Mouse (Mus musculus): Measurements from ENCODE around the gene Gm28042.

Gm28042 gene

GRCm38 (mm10) chr2:120060651-120061050, 33.4 kb downstream of the Gm28042 start:
- DNase-seq: no peak

GRCm38 (mm10) chr2:120062248-120062647, 35.0 kb downstream of the Gm28042 start:
- DNase-seq: no peak

GRCm38 (mm10) chr2:120064639-120065038, 37.3 kb downstream of the Gm28042 start:
- no peak for DNase-seq

GRCm38 (mm10) chr2:120065243-120065642, 38.0 kb downstream of the Gm28042 start:
- no peak for DNase-seq

GRCm38 (mm10) chr2:120066224-120066623, 38.9 kb downstream of the Gm28042 start:
- DNase-seq: no peak

- peak; percentile 25 for DNase-seq
These were observed 41.5 kb downstream of the Gm28042 start for GRCm38 (mm10) chr2:120068555-120069465.

GRCm38 (mm10) chr2:120069466-120069990, 42.2 kb downstream of the Gm28042 start:
- DNase-seq: no peak

- DNase-seq: no peak
These were observed 46.8 kb downstream of the Gm28042 start for GRCm38 (mm10) chr2:120074096-120074495.

GRCm38 (mm10) chr2:120076076-120076705, 48.9 kb downstream of the Gm28042 start:
- DNase-seq: peak; percentile 62

GRCm38 (mm10) chr2:120082416-120082815, 55.1 kb downstream of the Gm28042 start:
- no peak for DNase-seq

GRCm38 (mm10) chr2:120084593-120085361, 57.5 kb downstream of the Gm28042 start:
- DNase-seq: no peak

GRCm38 (mm10) chr2:120086038-120086437, 58.7 kb downstream of the Gm28042 start:
- no peak for DNase-seq

GRCm38 (mm10) chr2:120087391-120087790, 60.1 kb downstream of the Gm28042 start:
- no peak for DNase-seq

- DNase-seq: no peak
These were observed 60.6 kb downstream of the Gm28042 start for GRCm38 (mm10) chr2:120087897-120088296.

GRCm38 (mm10) chr2:120090979-120091378, 63.7 kb downstream of the Gm28042 start:
- no peak for DNase-seq
